Mouse (Mus musculus) hindbrain, postnatal 0 days (tissue): ENCODE measurements at regions not wholly inside any gene's neighbourhood (a gene's known extent, or its start where the extent isn't known, plus 50 kb on each side); places are given as distances from the start of the nearest gene placed in this dataset.

Experiments used
- ATAC-seq: fragments of 200-750 bp; cut with Nextera tagmentation; 2 replicates; pipeline ENCODE4 v1.8.0; 2017; ENCODE audit warnings: mild to moderate bottlenecking, moderate TSS enrichment, moderate library complexity
- DNase-seq: peaks from one replicate; pipeline ENCODE4 v3.0.0-alpha.2; 2015; ENCODE audit warnings: low spot score
- H3K27ac ChIP-seq: fragments of 300-500 bp; sonication (generic); 2 replicates; pipeline ENCODE4 v1.5.1; 2014; ENCODE audit warnings: mild to moderate bottlenecking
- H3K27me3 ChIP-seq: fragments of 300-500 bp; sonication (generic); 2 replicates; pipeline ENCODE4 v1.6.1; 2014; ENCODE audit warnings: low read length, mixed read lengths; ENCODE audit not compliant: insufficient read depth
- H3K36me3 ChIP-seq: fragments of 300-500 bp; sonication (generic); 2 replicates; pipeline ENCODE4 v1.6.1; 2014; ENCODE audit warnings: low read length, mixed read lengths; ENCODE audit not compliant: insufficient read depth
- H3K4me1 ChIP-seq: fragments of 300-500 bp; sonication (generic); 2 replicates; pipeline ENCODE4 v1.6.1; 2014; ENCODE audit warnings: antibody characterized with exemption, low read length, mixed read lengths; ENCODE audit not compliant: insufficient read depth
- H3K4me2 ChIP-seq: fragments of 300-500 bp; sonication (generic); 2 replicates; pipeline ENCODE4 v1.6.1; 2014; ENCODE audit warnings: low read depth, mild to moderate bottlenecking, low read length, moderate library complexity, mixed read lengths
- H3K4me3 ChIP-seq: fragments of 300-500 bp; sonication (generic); 2 replicates; pipeline ENCODE4 v1.5.1; 2014; ENCODE audit warnings: low read length
- H3K9ac ChIP-seq: fragments of 300-500 bp; sonication (generic); replicated peaks from 2 replicates; pipeline ENCODE4 v1.6.1; 2014; ENCODE audit warnings: mild to moderate bottlenecking, low read length, moderate library complexity, mixed read lengths
- H3K9me3 ChIP-seq: fragments of 300-500 bp; sonication (generic); 2 replicates; pipeline ENCODE4 v1.6.1; 2016; ENCODE audit warnings: low read length, mixed read lengths
- CTCF ChIP-seq: IDR thresholded peaks from 2 replicates; pipeline ENCODE4 v1.5.1; 2016; ENCODE audit warnings: antibody characterized with exemption, control low read depth, low read depth
- WGBS: fragments of 180-500 bp; shearing (Covaris S2); extraction: QIAGEN DNeasy Blood & Tissue Kit; methylation state at CpG from one replicate; pipeline ENCODE4 v1.1.7; 2014; 5-methylcytosine and 5-hydroxymethylcytosine counted together

DNA sequence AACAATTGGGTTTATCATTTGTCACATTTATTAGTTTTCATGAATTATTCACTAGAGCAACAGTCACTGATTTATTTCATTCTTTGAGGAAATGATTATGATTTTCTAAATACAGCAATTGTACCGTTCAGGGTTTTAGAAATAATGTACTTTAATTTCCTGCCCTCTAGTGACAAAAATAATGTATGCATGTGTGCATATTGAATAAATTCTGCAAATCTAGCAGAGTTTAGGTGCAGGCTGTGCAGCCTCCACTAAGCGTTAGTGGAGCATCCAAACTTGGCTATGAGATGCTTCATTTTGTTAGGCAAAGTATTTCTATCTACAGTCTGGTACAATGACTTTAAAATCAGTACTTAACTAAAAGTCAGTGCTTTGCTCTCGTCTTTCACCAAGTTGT is 642.1 kb upstream of the A830018L16Rik start:
- TF ChIP-seq CTCF, result peak; percentile 56
- Histone ChIP-seq H3K4me2 (no peak overlapping the region), H3K36me3 (no peaks in the 10 kb centered on the region), H3K27ac (no peak overlapping the region), H3K4me3 (no peak overlapping the region), H3K9ac (no peak overlapping the region), H3K9me3 (no peaks in the 10 kb centered on the region), H3K27me3 (no peaks in the 10 kb centered on the region), H3K4me1 (no peaks in the 10 kb centered on the region)
- WGBS, result 61% methylated on average over 3 of the region's 3 CpGs
- DNase-seq (peak; percentile 76), ATAC-seq (peak; percentile 66; the same call in 1 of the 2 replicates)

- H3K9ac ChIP-seq, result no peak overlapping the region
- no peaks in the 10 kb centered on the region for H3K4me1 ChIP-seq
- no peak overlapping the region for H3K4me3 ChIP-seq
- no peaks in the 10 kb centered on the region for H3K36me3 ChIP-seq
- no peak for ATAC-seq
- no peak overlapping the region for H3K4me2 ChIP-seq
- TF ChIP-seq CTCF, result no peak
- no peaks in the 10 kb centered on the region for H3K9me3 ChIP-seq
- H3K27me3 ChIP-seq, result no peaks in the 10 kb centered on the region
- H3K27ac ChIP-seq, result no peak overlapping the region
- WGBS, result 68% methylated on average over 6 of the region's 6 CpGs
- no peak for DNase-seq
Measured at GRCm38 (mm10) chr1:10794074-10794783, 619.7 kb upstream of the A830018L16Rik start.

- 54% methylated on average over 6 of the region's 6 CpGs for WGBS
- no peaks in the 10 kb centered on the region for H3K9me3 ChIP-seq
- ATAC-seq (peak; percentile 70; the same call in 1 of the 2 replicates), DNase-seq (peak; percentile 86)
- TF ChIP-seq CTCF, result peak; percentile 71
- no peaks in the 10 kb centered on the region for H3K36me3 ChIP-seq
- no peak overlapping the region for H3K27ac ChIP-seq
- H3K4me1 ChIP-seq, result no peaks in the 10 kb centered on the region
- H3K4me2 ChIP-seq, result no peak overlapping the region
- no peak overlapping the region for H3K4me3 ChIP-seq
- no peaks in the 10 kb centered on the region for H3K27me3 ChIP-seq
- no peak overlapping the region for H3K9ac ChIP-seq
Measured at GRCm38 (mm10) chr1:10835653-10836415, 578.1 kb upstream of the A830018L16Rik start.

DNA sequence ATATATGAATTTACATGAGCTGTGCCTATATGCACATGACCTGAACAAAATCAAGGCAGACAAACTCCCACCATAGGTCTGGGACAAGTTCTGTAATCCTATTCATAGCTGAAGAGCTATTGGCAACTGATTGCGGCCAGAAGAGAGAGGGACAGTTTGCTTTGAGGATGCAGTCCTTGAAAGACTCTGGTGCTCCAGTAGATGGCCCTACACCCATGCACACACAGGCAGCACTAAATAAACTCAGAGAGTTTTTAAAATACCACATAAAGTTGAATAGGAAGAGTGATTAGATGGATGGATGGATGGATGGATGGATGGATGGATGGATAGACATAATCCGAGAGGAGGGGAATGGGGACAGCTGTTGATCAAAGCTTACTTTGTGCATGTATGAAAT is 576.7 kb upstream of the A830018L16Rik start:
- H3K27me3 ChIP-seq, result no peaks in the 10 kb centered on the region
- ATAC-seq, result peak; percentile 56; the same call in 1 of the 2 replicates
- peak; percentile 41 for DNase-seq
- H3K4me3 ChIP-seq, result no peak overlapping the region
- peak; percentile 72 for TF ChIP-seq CTCF
- no peaks in the 10 kb centered on the region for H3K4me1 ChIP-seq
- H3K36me3 ChIP-seq, result no peaks in the 10 kb centered on the region
- H3K4me2 ChIP-seq, result no peak overlapping the region
- no peaks in the 10 kb centered on the region for H3K9me3 ChIP-seq
- 72% methylated on average over 2 of the region's 2 CpGs for WGBS
- no peak overlapping the region for H3K9ac ChIP-seq
- H3K27ac ChIP-seq, result no peak overlapping the region

- no peak for TF ChIP-seq CTCF
- Histone ChIP-seq H3K36me3 (no peaks in the 10 kb centered on the region), H3K4me3 (no peak overlapping the region), H3K9ac (no peak overlapping the region), H3K4me2 (no peak overlapping the region), H3K27ac (no peak overlapping the region), H3K27me3 (no peaks in the 10 kb centered on the region), H3K4me1 (no peaks in the 10 kb centered on the region), H3K9me3 (no peaks in the 10 kb centered on the region)
- WGBS, result 85% methylated on average over 2 of the region's 2 CpGs
- ATAC-seq (no peak), DNase-seq (no peak)
Measured at GRCm38 (mm10) chr1:10852934-10853333, 561.0 kb upstream of the A830018L16Rik start.

- H3K27me3 ChIP-seq, result no peaks in the 10 kb centered on the region
- 13% methylated on average over 1 of the region's 1 CpGs for WGBS
- no peaks in the 10 kb centered on the region for H3K36me3 ChIP-seq
- H3K4me2 ChIP-seq, result no peak overlapping the region
- no peak for TF ChIP-seq CTCF
- H3K9ac ChIP-seq, result no peak overlapping the region
- no peak overlapping the region for H3K27ac ChIP-seq
- DNase-seq (no peak), ATAC-seq (no peak)
- H3K9me3 ChIP-seq, result no peaks in the 10 kb centered on the region
- H3K4me3 ChIP-seq, result no peak overlapping the region
- no peaks in the 10 kb centered on the region for H3K4me1 ChIP-seq
Measured at GRCm38 (mm10) chr1:10854495-10854894, 559.4 kb upstream of the A830018L16Rik start.
